Mouse (Mus musculus): ENCODE measurements around the gene Znrf3.

Gene Znrf3

GRCm38 (mm10) chr11:5414856-5415616 lies 29.6 kb downstream of the Znrf3 start:
- in situ Hi-C loops (cut with MboI; ENCODE audit: low pct_unique_long_range_greater_than_20kb in 1 of 2, low sequenced_read_pairs in 2 of 2, unreplicated experiment in 1 of 2) = no loop called here

- in situ Hi-C loops (cut with MboI; ENCODE audit: low pct_unique_long_range_greater_than_20kb in 1 of 2, low sequenced_read_pairs in 2 of 2, unreplicated experiment in 1 of 2) = no loop called here
Observed at GRCm38 (mm10) chr11:5412644-5413190, 31.9 kb downstream of the Znrf3 start.

GRCm38 (mm10) chr11:5411577-5411976 lies 33.1 kb downstream of the Znrf3 start:
- in situ Hi-C loops (cut with MboI; ENCODE audit: low pct_unique_long_range_greater_than_20kb in 1 of 2, low sequenced_read_pairs in 2 of 2, unreplicated experiment in 1 of 2) = no loop called here

GRCm38 (mm10) chr11:5404180-5404579 lies 40.5 kb downstream of the Znrf3 start:
- in situ Hi-C loops (cut with MboI; ENCODE audit: low pct_unique_long_range_greater_than_20kb in 1 of 2, low sequenced_read_pairs in 2 of 2, unreplicated experiment in 1 of 2) = no loop called here

DNA sequence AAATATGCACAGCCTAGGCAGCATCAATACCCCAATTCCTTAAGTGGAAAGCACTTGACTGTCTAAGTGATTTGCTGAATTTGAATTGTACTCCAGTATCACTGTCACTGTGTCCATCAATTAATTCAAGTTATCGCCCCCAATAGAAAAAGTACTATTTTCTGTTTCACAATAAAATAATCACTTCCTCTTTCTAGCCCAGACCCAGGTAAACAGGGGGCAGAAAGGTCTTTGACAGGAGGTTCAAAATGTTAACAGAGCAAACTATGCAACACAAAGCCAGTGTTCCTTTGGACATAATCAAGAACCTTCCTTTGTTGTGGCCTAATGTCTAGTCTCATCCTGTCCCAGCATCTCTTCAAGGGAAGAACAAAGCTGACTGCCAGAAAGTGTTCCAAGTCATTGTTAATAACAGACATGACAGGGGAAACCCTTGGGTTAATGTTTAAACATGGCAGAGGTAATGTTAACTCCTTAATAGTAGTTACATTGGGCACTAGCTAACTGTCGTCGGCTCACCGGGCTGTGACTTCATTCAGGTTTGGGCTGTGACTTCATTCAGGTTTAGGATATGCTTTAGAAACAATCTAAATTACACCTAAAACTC lies 42.4 kb downstream of the Znrf3 start:
- in situ Hi-C loops (cut with MboI; ENCODE audit: low pct_unique_long_range_greater_than_20kb in 1 of 2, low sequenced_read_pairs in 2 of 2, unreplicated experiment in 1 of 2) = no loop called here

DNA sequence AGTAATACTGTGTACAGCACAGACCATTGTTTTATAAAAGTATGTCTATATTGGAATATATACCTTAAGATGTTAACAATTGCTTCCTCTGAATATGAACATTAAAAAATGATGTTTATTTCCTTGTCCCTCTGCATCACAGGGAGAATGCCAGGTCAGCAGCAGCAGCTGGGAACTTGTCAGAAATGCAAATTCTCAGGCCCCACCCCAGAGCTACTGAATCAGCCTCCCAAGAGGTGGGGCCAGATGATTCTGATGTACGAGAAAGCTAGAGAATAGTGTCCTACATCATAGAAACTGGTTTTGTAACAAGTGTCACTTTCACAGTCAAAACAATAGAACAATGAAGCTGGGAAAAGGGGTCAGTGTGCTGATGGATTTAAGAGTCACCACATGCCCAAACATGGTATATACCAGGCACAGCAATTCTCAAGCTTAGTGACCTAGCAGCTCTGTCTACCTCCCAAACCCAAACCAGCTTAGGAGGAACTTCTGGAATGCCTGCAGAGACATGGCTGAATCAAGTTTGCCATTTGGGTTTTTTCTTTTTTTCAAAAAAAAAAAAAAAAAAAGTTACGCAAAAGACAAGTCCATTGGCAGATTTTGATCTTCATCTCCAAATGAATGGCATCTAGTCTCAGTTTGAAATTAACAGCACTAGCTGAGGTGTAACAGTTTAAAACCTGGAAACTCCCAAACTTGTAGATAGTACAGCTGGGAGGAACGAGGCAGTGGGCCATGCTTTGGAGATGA lies 46.2 kb downstream of the Znrf3 start:
- in situ Hi-C loops (cut with MboI; ENCODE audit: low pct_unique_long_range_greater_than_20kb in 1 of 2, low sequenced_read_pairs in 2 of 2, unreplicated experiment in 1 of 2) = no loop called here

GRCm38 (mm10) chr11:5390969-5391831 lies 53.4 kb downstream of the Znrf3 start:
- in situ Hi-C loops (cut with MboI; ENCODE audit: low pct_unique_long_range_greater_than_20kb in 1 of 2, low sequenced_read_pairs in 2 of 2, unreplicated experiment in 1 of 2) = no loop called here

DNA sequence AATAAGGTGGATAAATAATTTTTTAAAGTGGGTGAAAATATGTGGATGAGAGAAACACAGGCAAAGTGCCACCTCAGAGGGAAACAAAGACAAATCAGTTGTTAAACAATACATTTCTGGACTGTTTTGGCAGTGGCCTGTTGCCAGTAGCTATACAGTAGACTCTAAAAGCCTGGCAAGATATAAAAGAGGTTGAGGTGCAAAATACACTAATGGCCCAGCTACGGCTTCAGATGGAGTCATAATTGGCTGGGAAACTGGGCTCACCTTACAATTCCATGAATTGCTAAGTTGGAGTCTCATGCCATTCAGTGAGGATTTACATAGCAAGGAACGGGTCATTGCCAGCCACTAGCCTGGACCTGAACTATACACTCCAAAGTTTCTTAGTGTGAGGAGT lies 62.0 kb downstream of the Znrf3 start:
- in situ Hi-C loops (cut with MboI; ENCODE audit: low pct_unique_long_range_greater_than_20kb in 1 of 2, low sequenced_read_pairs in 2 of 2, unreplicated experiment in 1 of 2) = no loop called here

- in situ Hi-C loops (cut with MboI; ENCODE audit: low pct_unique_long_range_greater_than_20kb in 1 of 2, low sequenced_read_pairs in 2 of 2, unreplicated experiment in 1 of 2) = no loop called here
Observed at GRCm38 (mm10) chr11:5381226-5381625, 63.4 kb downstream of the Znrf3 start.

DNA sequence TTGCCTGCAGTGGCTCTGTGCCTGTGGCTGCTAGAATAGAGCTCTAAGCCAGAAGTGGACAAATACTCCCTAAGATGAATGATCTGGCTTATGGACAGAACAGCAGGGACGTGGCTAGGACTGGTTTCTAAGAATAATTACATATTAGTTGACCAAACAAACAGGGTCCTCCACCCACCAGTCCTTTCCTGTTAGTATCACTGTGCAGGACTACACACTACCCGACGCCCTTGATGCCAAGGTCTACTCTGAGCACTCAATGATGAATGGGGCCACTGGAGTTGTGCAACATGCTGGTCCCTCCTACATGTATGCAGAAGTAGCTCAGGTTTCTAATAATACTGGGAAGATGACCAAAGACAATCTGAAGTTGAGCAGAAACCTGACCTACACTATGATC lies 64.4 kb downstream of the Znrf3 start:
- in situ Hi-C loops (cut with MboI; ENCODE audit: low pct_unique_long_range_greater_than_20kb in 1 of 2, low sequenced_read_pairs in 2 of 2, unreplicated experiment in 1 of 2) = no loop called here

DNA sequence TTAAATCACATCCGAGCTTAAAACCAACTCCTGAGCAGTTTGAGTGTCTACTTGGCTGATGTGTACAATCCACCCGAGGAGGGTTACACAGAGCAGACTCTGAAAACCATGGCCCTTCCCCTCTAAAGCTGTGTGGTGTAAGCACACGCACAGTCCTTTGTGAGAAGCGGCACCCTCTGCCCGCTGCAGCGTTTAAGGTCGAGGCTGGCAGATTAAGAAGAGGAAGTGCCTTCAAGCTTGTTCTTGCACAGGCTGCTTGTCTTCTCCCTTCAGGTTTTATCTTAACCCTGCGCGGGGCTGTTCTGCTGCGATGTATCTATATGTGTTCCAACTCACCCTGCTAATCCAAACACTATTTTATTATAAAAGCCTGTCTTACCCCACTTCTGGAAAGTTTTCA lies 75.5 kb downstream of the Znrf3 start:
- in situ Hi-C loops (cut with MboI; ENCODE audit: low pct_unique_long_range_greater_than_20kb in 1 of 2, low sequenced_read_pairs in 2 of 2, unreplicated experiment in 1 of 2) = no loop called here

GRCm38 (mm10) chr11:5368492-5368891 lies 76.2 kb downstream of the Znrf3 start:
- in situ Hi-C loops (cut with MboI; ENCODE audit: low pct_unique_long_range_greater_than_20kb in 1 of 2, low sequenced_read_pairs in 2 of 2, unreplicated experiment in 1 of 2) = no loop called here

DNA sequence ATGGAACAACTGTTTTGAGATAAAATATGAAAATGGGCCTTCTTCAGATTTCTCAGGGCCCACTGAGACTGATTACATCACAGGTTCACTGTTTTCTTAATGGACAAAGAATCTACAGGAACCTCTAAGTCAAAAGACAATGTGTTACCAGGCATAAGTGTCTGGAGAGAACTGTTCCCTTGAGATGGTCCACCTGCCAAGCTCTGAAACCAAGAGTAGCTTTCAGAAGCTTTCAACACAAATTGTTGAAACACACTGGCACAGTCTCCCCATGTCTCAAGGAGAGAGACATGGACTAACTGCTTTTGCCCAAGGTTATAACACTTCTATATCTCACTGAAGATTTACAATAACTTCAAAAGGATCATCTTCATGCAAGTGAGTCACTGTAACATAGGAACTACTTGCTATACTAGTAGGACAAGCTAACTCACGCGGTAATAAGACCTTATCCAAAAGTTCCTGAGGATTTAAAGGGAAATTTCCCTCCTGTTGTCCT lies 89.3 kb downstream of the Znrf3 start:
- in situ Hi-C loops (cut with MboI; ENCODE audit: low pct_unique_long_range_greater_than_20kb in 1 of 2, low sequenced_read_pairs in 2 of 2, unreplicated experiment in 1 of 2) = no loop called here

DNA sequence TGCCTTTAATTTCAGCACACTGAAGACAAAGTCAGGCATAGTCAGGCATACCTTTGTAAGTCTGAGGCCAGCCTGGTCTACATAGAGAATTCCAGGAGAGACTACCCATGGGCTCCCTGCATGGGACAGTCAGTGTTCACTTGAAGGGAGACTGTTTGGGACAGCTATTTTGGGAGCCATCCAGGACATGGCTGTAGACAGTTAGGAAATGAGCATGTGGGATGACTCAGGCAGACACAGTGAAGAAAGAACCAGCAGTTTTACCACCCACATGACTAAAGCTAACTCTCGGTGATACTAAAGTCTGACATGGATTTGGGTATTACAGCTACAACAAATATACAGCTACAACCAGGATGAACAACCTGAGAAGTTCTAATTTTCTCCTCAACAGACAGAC lies 89.9 kb downstream of the Znrf3 start:
- in situ Hi-C loops (cut with MboI; ENCODE audit: low pct_unique_long_range_greater_than_20kb in 1 of 2, low sequenced_read_pairs in 2 of 2, unreplicated experiment in 1 of 2) = no loop called here

GRCm38 (mm10) chr11:5353032-5353431 lies 91.6 kb downstream of the Znrf3 start:
- in situ Hi-C loops (cut with MboI; ENCODE audit: low pct_unique_long_range_greater_than_20kb in 1 of 2, low sequenced_read_pairs in 2 of 2, unreplicated experiment in 1 of 2) = no loop called here

DNA sequence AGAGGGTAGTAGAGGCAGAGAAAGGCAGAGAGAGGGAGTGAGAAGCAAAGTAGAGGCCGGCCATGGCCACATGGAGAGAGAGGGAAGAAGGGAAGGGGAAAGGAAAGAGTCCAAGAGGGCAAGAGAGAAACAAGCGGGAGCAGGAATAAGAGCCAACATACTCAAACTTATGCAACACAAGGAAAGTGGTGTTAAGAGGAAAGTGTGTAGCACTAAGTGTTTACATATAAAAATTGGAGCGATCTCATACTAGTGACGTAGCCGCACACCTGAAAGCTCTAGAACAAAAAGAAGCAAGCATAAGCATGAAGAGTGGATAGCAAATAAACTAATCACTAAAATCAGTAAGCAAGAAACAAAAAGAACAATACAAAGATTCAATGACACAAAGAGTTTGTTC lies 95.2 kb downstream of the Znrf3 start:
- in situ Hi-C loops (cut with MboI; ENCODE audit: low pct_unique_long_range_greater_than_20kb in 1 of 2, low sequenced_read_pairs in 2 of 2, unreplicated experiment in 1 of 2) = no loop called here

GRCm38 (mm10) chr11:5346845-5347640 lies 97.6 kb downstream of the Znrf3 start:
- in situ Hi-C loops (cut with MboI; ENCODE audit: low pct_unique_long_range_greater_than_20kb in 1 of 2, low sequenced_read_pairs in 2 of 2, unreplicated experiment in 1 of 2) = no loop called here

DNA sequence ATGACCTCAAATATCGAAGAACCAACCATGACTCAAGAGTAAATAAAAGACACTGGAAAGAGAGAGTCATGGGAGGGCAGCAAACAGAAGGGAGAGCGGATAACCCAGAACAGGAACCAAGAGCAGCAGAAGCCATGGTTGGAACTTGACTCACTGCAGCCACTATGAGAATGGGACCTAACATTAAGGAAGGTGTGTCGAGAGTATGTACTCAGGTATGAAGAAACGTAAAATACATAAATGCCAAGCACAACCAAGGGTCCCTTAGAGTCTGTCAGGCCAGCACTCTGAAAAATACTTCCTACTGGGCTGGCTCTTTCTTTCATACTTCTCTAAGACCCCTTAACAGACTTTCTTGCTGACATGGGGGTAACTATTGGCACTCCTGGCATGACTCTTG lies 100.9 kb downstream of the Znrf3 start:
- in situ Hi-C loops (cut with MboI; ENCODE audit: low pct_unique_long_range_greater_than_20kb in 1 of 2, low sequenced_read_pairs in 2 of 2, unreplicated experiment in 1 of 2) = no loop called here

Data from mouse embryonic stem cell (cell line).